Mouse (Mus musculus) hindbrain, postnatal 0 days (tissue): ENCODE measurements at regions not wholly inside any gene's neighbourhood (a gene's known extent, or its start where the extent isn't known, plus 50 kb on each side); places are given as distances from the start of the nearest gene placed in this dataset.

ENCODE experiments used
- ATAC-seq: fragments of 200-750 bp; cut with Nextera tagmentation; 2 replicates; pipeline ENCODE4 v1.8.0; 2017; ENCODE audit warnings: mild to moderate bottlenecking, moderate TSS enrichment, moderate library complexity
- DNase-seq: peaks from one replicate; pipeline ENCODE4 v3.0.0-alpha.2; 2015; ENCODE audit warnings: low spot score
- H3K27ac ChIP-seq: fragments of 300-500 bp; sonication (generic); 2 replicates; pipeline ENCODE4 v1.5.1; 2014; ENCODE audit warnings: mild to moderate bottlenecking
- H3K27me3 ChIP-seq: fragments of 300-500 bp; sonication (generic); 2 replicates; pipeline ENCODE4 v1.6.1; 2014; ENCODE audit warnings: low read length, mixed read lengths; ENCODE audit not compliant: insufficient read depth
- H3K36me3 ChIP-seq: fragments of 300-500 bp; sonication (generic); 2 replicates; pipeline ENCODE4 v1.6.1; 2014; ENCODE audit warnings: low read length, mixed read lengths; ENCODE audit not compliant: insufficient read depth
- H3K4me1 ChIP-seq: fragments of 300-500 bp; sonication (generic); 2 replicates; pipeline ENCODE4 v1.6.1; 2014; ENCODE audit warnings: antibody characterized with exemption, low read length, mixed read lengths; ENCODE audit not compliant: insufficient read depth
- H3K4me2 ChIP-seq: fragments of 300-500 bp; sonication (generic); 2 replicates; pipeline ENCODE4 v1.6.1; 2014; ENCODE audit warnings: low read depth, mild to moderate bottlenecking, low read length, moderate library complexity, mixed read lengths
- H3K4me3 ChIP-seq: fragments of 300-500 bp; sonication (generic); 2 replicates; pipeline ENCODE4 v1.5.1; 2014; ENCODE audit warnings: low read length
- H3K9ac ChIP-seq: fragments of 300-500 bp; sonication (generic); replicated peaks from 2 replicates; pipeline ENCODE4 v1.6.1; 2014; ENCODE audit warnings: mild to moderate bottlenecking, low read length, moderate library complexity, mixed read lengths
- H3K9me3 ChIP-seq: fragments of 300-500 bp; sonication (generic); 2 replicates; pipeline ENCODE4 v1.6.1; 2016; ENCODE audit warnings: low read length, mixed read lengths
- CTCF ChIP-seq: IDR thresholded peaks from 2 replicates; pipeline ENCODE4 v1.5.1; 2016; ENCODE audit warnings: antibody characterized with exemption, control low read depth, low read depth
- WGBS: fragments of 180-500 bp; shearing (Covaris S2); extraction: QIAGEN DNeasy Blood & Tissue Kit; methylation state at CpG from one replicate; pipeline ENCODE4 v1.1.7; 2014; 5-methylcytosine and 5-hydroxymethylcytosine counted together

DNA sequence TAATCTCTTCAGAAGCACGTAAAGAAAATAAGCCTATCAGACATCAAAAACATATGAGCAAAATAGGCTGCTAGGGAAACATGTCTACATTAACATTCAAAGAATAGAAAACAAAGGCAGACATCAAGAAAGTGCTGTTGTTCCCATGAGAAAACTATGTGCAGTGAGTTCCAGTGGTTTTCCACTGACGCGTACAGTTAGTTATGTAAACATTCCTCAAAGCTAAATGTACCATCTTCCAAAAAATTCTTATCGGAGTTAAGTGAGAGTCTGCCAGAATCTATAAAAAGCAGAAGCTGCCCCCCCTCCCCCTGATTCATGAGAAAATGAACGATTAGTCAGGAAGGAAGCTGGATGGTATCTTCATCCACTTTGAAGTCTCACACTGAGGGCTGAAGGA, 155.3 kb downstream of the Rassf9 start:
- Histone ChIP-seq H3K9ac (no peak overlapping the region), H3K9me3 (no peaks in the 10 kb centered on the region), H3K4me2 (no peak overlapping the region), H3K27me3 (no peaks in the 10 kb centered on the region), H3K27ac (no peak overlapping the region), H3K36me3 (no peaks in the 10 kb centered on the region), H3K4me1 (no peaks in the 10 kb centered on the region), H3K4me3 (no peak overlapping the region)
- TF ChIP-seq CTCF, result no peak
- 77% methylated on average over 5 of the region's 5 CpGs for WGBS
- DNase-seq (no peak), ATAC-seq (no peak)

DNA sequence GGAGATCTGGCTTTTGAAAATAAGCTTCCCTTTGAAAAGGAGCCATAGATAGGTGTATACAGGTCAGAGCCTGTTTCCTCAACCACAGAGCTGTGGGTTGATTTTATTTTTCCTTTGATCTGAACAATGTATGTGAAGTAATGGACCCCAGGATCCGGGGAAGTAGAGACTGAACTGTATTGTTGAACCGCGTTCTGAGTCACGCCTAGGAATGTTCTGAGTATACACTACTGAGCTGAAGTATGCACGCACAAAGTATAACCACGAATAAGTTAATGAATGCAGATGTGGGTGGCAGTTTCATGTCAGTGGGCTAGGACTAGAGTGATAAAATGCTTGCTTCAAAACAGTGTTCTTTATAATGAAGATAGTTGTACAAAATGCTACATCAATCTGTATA, 147.7 kb downstream of the Rassf9 start:
- Histone ChIP-seq H3K9ac (no peak overlapping the region), H3K4me1 (no peaks in the 10 kb centered on the region), H3K36me3 (no peaks in the 10 kb centered on the region), H3K27ac (no peak overlapping the region), H3K4me2 (no peak overlapping the region), H3K4me3 (no peak overlapping the region), H3K9me3 (no peaks in the 10 kb centered on the region), H3K27me3 (no peaks in the 10 kb centered on the region)
- TF ChIP-seq CTCF, result no peak
- ATAC-seq, result 0 out of 2 replicates have a peak, but pooled peaks have one; percentile 21
- WGBS, result 82% methylated on average over 6 of the region's 6 CpGs
- no peak for DNase-seq

DNA sequence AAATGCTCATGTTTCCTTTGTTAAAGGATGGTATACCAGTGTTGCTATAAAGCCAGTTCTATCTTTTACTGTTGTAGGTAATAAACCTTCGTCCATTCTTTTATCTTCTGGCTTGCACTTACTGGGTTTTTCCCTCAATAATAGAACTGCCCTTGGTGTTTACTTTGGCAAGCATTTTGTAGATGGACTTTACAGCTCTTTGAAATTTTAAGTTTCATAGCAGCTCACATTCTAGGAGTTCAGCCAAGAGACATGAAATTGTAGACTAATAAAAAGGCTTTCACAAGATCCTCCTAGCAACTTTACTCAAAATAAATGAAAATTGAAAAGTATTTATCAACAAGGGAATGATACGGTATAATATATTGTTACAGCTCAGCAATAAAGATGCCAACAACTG, 124.5 kb downstream of the Rassf9 start:
- Histone ChIP-seq H3K4me3 (no peak overlapping the region), H3K36me3 (no peaks in the 10 kb centered on the region), H3K27me3 (no peaks in the 10 kb centered on the region), H3K27ac (no peak overlapping the region), H3K4me2 (no peak overlapping the region), H3K4me1 (no peaks in the 10 kb centered on the region), H3K9me3 (no peaks in the 10 kb centered on the region), H3K9ac (no peak overlapping the region)
- TF ChIP-seq CTCF, result no peak
- ATAC-seq (no peak), DNase-seq (no peak)
- 80% methylated on average over 2 of the region's 2 CpGs for WGBS

DNA sequence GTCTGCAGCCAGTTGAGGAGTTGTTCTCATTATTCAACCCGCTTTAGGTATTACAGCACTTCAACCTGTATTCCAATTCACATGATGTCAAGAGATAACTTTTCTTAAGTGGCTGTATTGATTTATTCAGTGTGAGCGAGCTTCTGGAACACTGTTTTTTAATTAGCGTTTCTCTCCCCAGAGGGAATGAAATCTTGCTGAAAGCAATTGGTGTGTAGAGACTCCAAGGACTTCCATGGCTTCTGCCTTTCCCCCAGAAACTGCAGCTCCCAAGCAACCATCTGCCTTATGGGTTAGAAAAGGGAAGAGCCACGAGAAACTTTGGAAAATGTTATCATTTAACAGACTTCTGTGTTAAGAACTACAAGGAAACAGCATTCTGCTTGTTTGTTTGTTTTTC, 121.4 kb downstream of the Rassf9 start:
- DNase-seq (no peak), ATAC-seq (no peak)
- Histone ChIP-seq H3K9ac (no peak overlapping the region), H3K27ac (no peak overlapping the region), H3K4me3 (no peak overlapping the region), H3K27me3 (no peaks in the 10 kb centered on the region), H3K4me2 (no peak overlapping the region), H3K4me1 (no peaks in the 10 kb centered on the region), H3K9me3 (no peaks in the 10 kb centered on the region), H3K36me3 (no peaks in the 10 kb centered on the region)
- no peak for TF ChIP-seq CTCF
- WGBS, result 63% methylated on average over 4 of the region's 4 CpGs

DNA sequence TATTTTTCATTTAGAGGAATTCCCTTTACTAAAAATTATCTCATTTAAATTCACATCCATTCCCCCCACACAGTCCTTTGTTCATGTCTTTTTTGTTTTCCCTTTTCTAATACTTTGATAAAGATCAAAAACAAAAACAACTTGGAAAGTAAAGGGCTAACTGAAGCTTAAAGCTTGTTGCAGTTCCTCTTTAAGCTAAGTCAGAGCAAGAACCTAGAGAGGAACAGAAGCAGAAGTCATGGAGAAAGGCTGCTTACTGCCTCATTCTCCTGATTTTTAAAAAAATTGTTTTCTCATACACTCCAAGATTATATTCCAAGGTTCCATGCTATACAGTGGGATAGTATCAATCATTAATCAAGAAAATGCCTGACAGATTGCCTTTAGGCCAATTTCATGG, 116.6 kb downstream of the Rassf9 start:
- no peak for TF ChIP-seq CTCF
- no peak overlapping the region for H3K27ac ChIP-seq
- no peak for ATAC-seq

DNA sequence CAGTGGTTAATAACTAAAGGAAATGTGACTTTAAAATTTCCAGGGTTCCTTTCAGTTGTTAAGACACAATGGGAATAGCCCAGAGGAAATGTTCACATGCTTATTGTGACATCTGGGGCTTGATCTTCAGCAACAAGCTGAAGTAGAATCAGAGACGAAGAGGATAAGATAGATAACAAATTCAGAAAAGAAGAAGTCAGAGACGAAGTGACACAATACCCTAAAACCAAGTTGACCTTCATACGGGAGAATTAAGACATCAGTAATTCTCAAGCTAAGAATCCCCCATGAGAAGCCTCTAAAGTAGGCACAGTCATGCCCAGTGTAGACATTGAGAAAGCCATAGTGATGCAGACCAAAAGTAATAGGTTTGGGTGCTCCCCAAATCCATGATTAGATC, 111.9 kb downstream of the Rassf9 start:
- H3K4me2 ChIP-seq, result no peak overlapping the region
- no peak overlapping the region for H3K9ac ChIP-seq
- no peaks in the 10 kb centered on the region for H3K27me3 ChIP-seq
- WGBS, result 85% methylated on average over 3 of the region's 3 CpGs
- H3K4me3 ChIP-seq, result no peak overlapping the region
- ATAC-seq, result no peak
- H3K4me1 ChIP-seq, result no peaks in the 10 kb centered on the region
- no peak for DNase-seq
- no peak overlapping the region for H3K27ac ChIP-seq
- H3K9me3 ChIP-seq, result no peaks in the 10 kb centered on the region
- TF ChIP-seq CTCF, result no peak
- H3K36me3 ChIP-seq, result no peaks in the 10 kb centered on the region

More for the DNA sequence above, 116.6 kb downstream of the Rassf9 start:
- DNase-seq, result no peak
- Histone ChIP-seq H3K27me3 (no peaks in the 10 kb centered on the region), H3K36me3 (no peaks in the 10 kb centered on the region), H3K4me1 (no peaks in the 10 kb centered on the region), H3K9ac (no peak overlapping the region), H3K4me3 (no peak overlapping the region), H3K9me3 (no peaks in the 10 kb centered on the region), H3K4me2 (no peak overlapping the region)

DNA sequence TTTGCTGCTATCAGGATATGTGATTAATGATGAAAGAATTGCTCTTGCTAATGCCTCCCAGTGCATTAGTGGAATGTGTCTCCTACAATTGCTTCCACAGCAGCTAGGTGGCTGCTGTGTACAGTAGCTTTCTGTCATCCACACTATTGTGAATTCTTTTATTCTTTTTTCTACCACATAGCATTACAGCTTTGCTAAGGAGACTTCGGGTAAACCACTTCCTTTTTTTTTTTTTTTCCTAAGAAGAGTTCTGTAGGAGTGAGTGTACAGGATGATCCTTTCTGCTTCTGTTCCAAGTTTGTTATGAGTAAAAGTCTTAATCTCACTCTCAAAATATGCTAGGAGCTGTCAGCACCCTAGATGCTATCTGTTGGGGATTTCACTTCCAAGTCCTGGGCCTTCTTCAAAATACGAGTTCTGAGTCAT, 110.6 kb downstream of the Rassf9 start:
- no peaks in the 10 kb centered on the region for H3K4me1 ChIP-seq
- no peaks in the 10 kb centered on the region for H3K27me3 ChIP-seq
- no peaks in the 10 kb centered on the region for H3K9me3 ChIP-seq
- H3K27ac ChIP-seq, result no peak overlapping the region
- no peaks in the 10 kb centered on the region for H3K36me3 ChIP-seq
- peak; percentile 20; the same call in 1 of the 2 replicates for TF ChIP-seq CTCF
- 67% methylated on average over 2 of the region's 2 CpGs for WGBS
- H3K4me3 ChIP-seq, result no peak overlapping the region
- ATAC-seq, result no peak
- no peak overlapping the region for H3K4me2 ChIP-seq
- no peak for DNase-seq
- H3K9ac ChIP-seq, result no peak overlapping the region
